Mouse (Mus musculus) liver, postnatal 0 days (tissue): Measurements from ENCODE around the gene Nrg4. TPM values are rescaled to one million over a fixed set of nuclear protein-coding genes. Genes with fewer than 3 reads are reported as not detected.

Experiments used
- ATAC-seq: fragments of 200-750 bp; cut with Nextera tagmentation; 2 replicates; pipeline ENCODE4 v1.8.0; 2017; ENCODE audit warnings: mild to moderate bottlenecking, moderate library complexity
- DNase-seq: peaks from one replicate; pipeline ENCODE4 v3.0.0-alpha.2; 2016
- H3K27ac ChIP-seq: fragments of 300-500 bp; sonication (generic); 2 replicates; pipeline ENCODE4 v1.5.1; 2014; ENCODE audit warnings: antibody characterized with exemption, moderate library complexity, mild to moderate bottlenecking, low read depth
- H3K27me3 ChIP-seq: fragments of 300-500 bp; sonication (generic); 2 replicates; pipeline ENCODE4 v1.6.1; 2014; ENCODE audit warnings: low read length, control low read depth, mixed read lengths; ENCODE audit not compliant: insufficient read depth
- H3K36me3 ChIP-seq: fragments of 300-500 bp; sonication (generic); replicated peaks from 2 replicates; pipeline ENCODE4 v1.6.1; 2014; ENCODE audit warnings: mild to moderate bottlenecking, control low read depth, low read length, moderate library complexity, mixed read lengths; ENCODE audit not compliant: insufficient read depth
- H3K4me1 ChIP-seq: fragments of 300-500 bp; sonication (generic); 2 replicates; pipeline ENCODE4 v1.6.1; 2014; ENCODE audit warnings: antibody characterized with exemption, mild to moderate bottlenecking, control low read depth; ENCODE audit not compliant: insufficient read depth
- H3K4me2 ChIP-seq: fragments of 300-500 bp; sonication (generic); 2 replicates; pipeline ENCODE4 v1.6.1; 2014; ENCODE audit warnings: low read depth, mild to moderate bottlenecking, low read length, moderate library complexity, mixed read lengths
- H3K4me3 ChIP-seq: fragments of 300-500 bp; sonication (generic); 2 replicates; pipeline ENCODE4 v1.5.1; 2014; ENCODE audit warnings: low read depth, low read length
- H3K9ac ChIP-seq: fragments of 300-500 bp; sonication (generic); replicated peaks from 2 replicates; pipeline ENCODE4 v1.6.1; 2014; ENCODE audit warnings: mild to moderate bottlenecking, moderate library complexity
- H3K9me3 ChIP-seq: fragments of 300-500 bp; sonication (generic); 2 replicates; pipeline ENCODE4 v1.6.1; 2016; ENCODE audit warnings: mild to moderate bottlenecking, control low read depth, low read length, mixed read lengths
- CTCF ChIP-seq: sonication (generic); IDR thresholded peaks from 2 replicates; pipeline ENCODE4 v1.5.1; 2016; ENCODE audit warnings: antibody characterized with exemption, low read depth
- EP300 ChIP-seq: IDR thresholded peaks from 2 replicates; pipeline ENCODE4 v1.6.1; 2016; ENCODE audit warnings: antibody characterized with exemption, low read depth, mild to moderate bottlenecking
- WGBS: fragments of 180-500 bp; shearing (Covaris S2); extraction: QIAGEN DNeasy Blood & Tissue Kit; methylation state at CpG from one replicate; pipeline ENCODE4 v1.1.7; 2014; ENCODE audit not compliant: insufficient replicate concordance; 5-methylcytosine and 5-hydroxymethylcytosine counted together
- polyA plus RNA-seq: library from polyadenylated mRNA; unstranded; fragments of >200 nt; fragmentation: Nextera tagmentation; extraction: Ambion mirVana; gene quantifications from 2 replicates; pipeline ENCODE4 v1.2.1, GENCODE M21; 2015

Nrg4 gene
- polyA plus RNA-seq, 1 experiment from 2014 or later: 6.6 TPM

DNA sequence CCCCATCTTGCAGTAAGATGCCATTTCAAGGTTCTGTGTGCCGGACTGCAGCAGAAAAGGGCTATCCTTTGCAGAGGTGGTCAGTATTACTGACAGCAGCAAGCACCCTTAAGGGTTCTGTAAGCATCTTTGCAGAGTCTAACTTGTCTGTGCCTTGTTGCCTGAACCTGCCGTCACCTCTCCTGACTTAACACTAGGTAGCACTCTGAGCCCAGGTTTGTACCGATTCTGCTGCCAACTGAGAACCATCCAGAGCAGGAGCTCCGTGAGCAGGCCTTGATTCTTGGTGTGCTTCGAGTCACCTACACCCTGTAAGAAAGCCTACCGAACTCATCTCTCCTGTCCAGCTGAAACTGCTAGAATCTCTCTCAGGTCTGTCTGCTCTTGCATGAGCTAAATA lies 95.1 kb downstream of the Nrg4 start:
- no peak for ATAC-seq
- no peak overlapping the region for H3K4me3 ChIP-seq
- TF ChIP-seq EP300 (no peak), CTCF (peak; percentile 44)
- H3K27me3 ChIP-seq: no peaks in the 10 kb centered on the region
- WGBS: 63% methylated on average over 6 of the region's 6 CpGs
- H3K9me3 ChIP-seq: 0 out of 2 replicates have a peak, but pooled peaks cover 2% of the 10 kb centered on the region
- no peak overlapping the region for H3K9ac ChIP-seq
- peaks cover 3% of the 10 kb centered on the region for H3K36me3 ChIP-seq
- no peak overlapping the region for H3K27ac ChIP-seq
- H3K4me1 ChIP-seq: peaks cover 3% of the 10 kb centered on the region; the same call in 1 of the 2 replicates
- no peak for DNase-seq
- H3K4me2 ChIP-seq: no peak overlapping the region

DNA sequence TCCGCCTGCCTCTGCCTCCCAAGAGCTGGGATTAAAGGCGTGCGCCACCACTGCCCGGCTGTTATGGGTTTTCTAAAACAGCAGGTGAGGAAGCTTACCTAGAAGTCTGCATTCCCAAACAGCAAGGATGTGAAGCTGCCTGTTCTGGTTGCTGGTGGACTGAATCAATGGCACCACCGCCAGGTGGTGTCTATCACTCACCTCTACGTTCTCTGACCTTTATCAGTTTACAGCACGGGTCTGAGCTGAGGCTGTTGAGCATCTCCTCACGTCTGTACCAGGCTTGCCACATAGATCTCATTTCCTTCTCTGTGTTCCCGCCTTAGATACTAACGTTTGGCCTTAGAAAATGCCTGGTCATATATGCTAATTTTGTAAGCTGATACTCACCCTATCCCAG lies 97.6 kb downstream of the Nrg4 start:
- TF ChIP-seq EP300: no peak
- TF ChIP-seq CTCF: 0 out of 2 replicates have a peak, but pooled peaks have one; percentile 17
- no peak for DNase-seq
- peaks cover 9% of the 10 kb centered on the region; the same call in 1 of the 2 replicates for H3K4me1 ChIP-seq
- no peak overlapping the region for H3K4me3 ChIP-seq
- H3K27me3 ChIP-seq: no peaks in the 10 kb centered on the region
- no peaks in the 10 kb centered on the region for H3K9me3 ChIP-seq
- no peak overlapping the region for H3K9ac ChIP-seq
- H3K4me2 ChIP-seq: no peak overlapping the region
- H3K36me3 ChIP-seq: peaks cover 14% of the 10 kb centered on the region
- ATAC-seq: no peak
- WGBS: 61% methylated on average over 10 of the region's 10 CpGs
- no peak overlapping the region for H3K27ac ChIP-seq

DNA sequence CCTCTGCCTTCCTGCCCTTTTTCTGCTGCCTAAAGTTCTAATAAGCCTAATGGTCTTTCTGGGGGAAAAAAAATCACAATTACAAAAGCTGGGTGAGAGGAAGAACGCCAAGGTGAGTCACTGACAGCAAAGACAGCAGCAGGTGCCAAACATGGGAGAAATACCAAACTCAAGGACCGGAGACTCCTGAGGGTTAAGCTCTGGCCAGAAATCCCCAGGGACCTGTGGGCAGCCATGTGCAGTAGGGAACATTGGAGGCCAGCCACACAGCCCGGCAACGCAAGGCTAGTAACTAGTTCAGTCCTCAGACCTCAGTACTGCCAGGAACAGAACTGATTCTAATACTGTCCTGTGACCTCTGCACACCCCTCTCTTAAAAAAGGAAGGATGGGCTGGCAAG lies 98.5 kb downstream of the Nrg4 start:
- H3K9me3 ChIP-seq: no peaks in the 10 kb centered on the region
- H3K9ac ChIP-seq: no peak overlapping the region
- H3K4me2 ChIP-seq: no peak overlapping the region
- peaks cover 9% of the 10 kb centered on the region; the same call in 1 of the 2 replicates for H3K4me1 ChIP-seq
- peaks cover 19% of the 10 kb centered on the region for H3K36me3 ChIP-seq
- H3K4me3 ChIP-seq: no peak overlapping the region
- DNase-seq (no peak), ATAC-seq (no peak)
- H3K27me3 ChIP-seq: no peaks in the 10 kb centered on the region
- WGBS: 77% methylated on average over 4 of the region's 4 CpGs
- TF ChIP-seq CTCF: no peak
- TF ChIP-seq EP300: no peak
- H3K27ac ChIP-seq: no peak overlapping the region

DNA sequence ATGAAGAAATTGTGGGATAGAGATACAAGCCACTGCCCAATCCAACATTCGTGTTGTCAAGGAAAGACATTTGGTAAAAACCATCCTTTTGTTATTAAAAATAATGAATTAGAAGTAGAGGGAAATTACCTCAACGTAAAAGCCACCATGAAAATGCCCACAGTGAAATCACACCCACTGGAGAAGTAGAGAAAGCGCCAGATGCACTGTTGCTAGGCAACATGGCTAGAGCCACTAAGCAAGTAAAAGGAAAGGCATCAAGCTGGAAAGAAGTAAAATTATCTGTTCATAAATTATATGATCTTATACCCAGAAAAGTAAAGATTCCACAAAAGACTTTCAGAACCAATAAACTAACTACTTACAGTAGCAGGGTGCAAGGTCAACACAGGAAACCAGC lies 100.4 kb downstream of the Nrg4 start:
- H3K4me2 ChIP-seq: no peak overlapping the region
- H3K9ac ChIP-seq: no peak overlapping the region
- WGBS: 85% methylated on average over 3 of the region's 3 CpGs
- TF ChIP-seq CTCF: no peak
- no peak for TF ChIP-seq EP300
- no peaks in the 10 kb centered on the region for H3K27me3 ChIP-seq
- H3K27ac ChIP-seq: no peak overlapping the region
- DNase-seq: no peak
- no peak overlapping the region for H3K4me3 ChIP-seq
- ATAC-seq: no peak
- H3K9me3 ChIP-seq: no peaks in the 10 kb centered on the region
- H3K36me3 ChIP-seq: peaks cover 36% of the 10 kb centered on the region
- H3K4me1 ChIP-seq: peaks cover 6% of the 10 kb centered on the region; the same call in 1 of the 2 replicates

DNA sequence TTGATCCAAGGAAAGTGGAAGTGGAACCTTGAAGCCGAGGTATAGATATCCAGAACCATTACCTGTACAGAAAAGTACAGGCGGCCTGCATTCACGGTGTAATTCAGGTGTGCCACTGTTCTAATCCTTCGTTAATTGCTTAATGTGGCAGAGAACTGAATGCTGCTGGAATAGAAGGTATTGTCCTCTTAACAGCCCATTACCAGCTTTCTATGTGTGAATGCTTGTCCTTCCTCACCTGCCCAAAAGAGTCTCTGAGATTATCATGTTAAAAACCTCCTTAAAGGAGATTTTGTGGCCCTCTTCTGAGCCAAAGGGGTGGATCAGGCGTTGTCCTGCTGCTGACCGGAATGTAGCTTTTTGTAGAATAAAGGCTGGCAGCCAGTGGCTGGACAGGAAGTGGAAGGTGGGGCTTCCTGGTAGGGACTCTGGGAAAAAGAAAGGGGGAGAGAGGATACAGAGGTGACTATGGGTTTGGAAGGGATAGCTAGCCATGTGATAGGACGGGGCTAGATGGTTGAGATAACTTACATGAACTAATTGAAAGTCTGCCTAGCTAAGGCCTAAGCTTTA lies 101.4 kb downstream of the Nrg4 start:
- Histone ChIP-seq H3K27ac (peak overlapping the region; percentile 16; the same call in 1 of the 2 replicates), H3K4me3 (no peak overlapping the region), H3K4me1 (peaks cover 6% of the 10 kb centered on the region; the same call in 1 of the 2 replicates), H3K9me3 (no peaks in the 10 kb centered on the region), H3K9ac (no peak overlapping the region), H3K27me3 (no peaks in the 10 kb centered on the region), H3K36me3 (peaks cover 46% of the 10 kb centered on the region), H3K4me2 (no peak overlapping the region)
- DNase-seq: no peak
- WGBS: 84% methylated on average over 7 of the region's 7 CpGs
- ATAC-seq: no peak
- TF ChIP-seq CTCF (no peak), EP300 (no peak)

DNA sequence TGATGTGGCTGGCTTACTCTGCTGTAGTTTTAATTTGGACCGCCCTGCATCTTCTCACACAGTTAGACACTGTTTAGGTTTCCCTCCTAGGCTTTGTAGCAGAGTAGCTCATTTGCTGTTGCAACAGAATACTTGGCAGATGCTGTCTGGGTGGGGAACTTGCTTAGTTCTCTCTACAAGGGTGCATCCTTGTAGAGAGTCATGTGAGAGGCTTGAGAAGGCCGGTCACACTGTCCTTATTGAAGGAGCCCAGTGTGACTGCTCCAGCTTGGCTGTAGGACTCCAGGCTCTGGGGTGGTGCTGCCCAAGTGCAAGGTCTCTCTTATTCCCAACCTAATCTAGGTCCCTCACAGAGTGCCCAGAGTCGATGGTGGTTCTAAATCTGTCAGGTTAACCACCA lies 109.3 kb downstream of the Nrg4 start:
- Histone ChIP-seq H3K4me1 (peaks cover 10% of the 10 kb centered on the region), H3K27ac (no peak overlapping the region), H3K9ac (no peak overlapping the region), H3K36me3 (peaks cover 84% of the 10 kb centered on the region), H3K4me3 (no peak overlapping the region), H3K27me3 (no peaks in the 10 kb centered on the region), H3K9me3 (no peaks in the 10 kb centered on the region), H3K4me2 (no peak overlapping the region)
- WGBS: 70% methylated on average over 3 of the region's 3 CpGs
- TF ChIP-seq CTCF (no peak), EP300 (no peak)
- no peak for DNase-seq
- ATAC-seq: no peak

DNA sequence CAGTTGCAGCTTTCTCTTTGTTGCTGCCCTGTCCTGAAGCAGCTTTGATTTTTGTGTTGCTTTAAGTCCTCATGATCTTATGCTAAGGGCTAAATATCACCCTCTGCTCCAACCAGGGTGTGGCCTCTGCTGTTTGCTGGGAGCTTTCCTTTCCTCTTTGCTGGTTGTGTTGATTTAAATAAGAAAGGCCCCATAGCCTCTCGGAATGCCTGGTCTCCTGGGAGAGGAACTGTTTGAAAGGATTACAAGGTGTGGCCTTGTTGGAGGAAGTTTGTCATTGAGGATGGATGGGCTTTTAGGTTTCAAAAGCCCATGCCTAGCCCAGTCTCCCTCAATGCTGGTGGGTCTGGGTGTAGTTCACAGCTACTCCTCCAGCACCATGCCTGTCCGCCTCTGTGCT lies 110.6 kb downstream of the Nrg4 start:
- H3K9me3 ChIP-seq: no peaks in the 10 kb centered on the region
- no peak overlapping the region for H3K9ac ChIP-seq
- peaks cover 72% of the 10 kb centered on the region for H3K36me3 ChIP-seq
- ATAC-seq (no peak), DNase-seq (no peak)
- 85% methylated on average over 2 of the region's 2 CpGs for WGBS
- no peak overlapping the region for H3K27ac ChIP-seq
- H3K27me3 ChIP-seq: no peaks in the 10 kb centered on the region
- no peak overlapping the region for H3K4me3 ChIP-seq
- H3K4me2 ChIP-seq: no peak overlapping the region
- TF ChIP-seq CTCF (no peak), EP300 (no peak)
- H3K4me1 ChIP-seq: peaks cover 13% of the 10 kb centered on the region
